Mouse (Mus musculus): ENCODE results near the gene Mrgbp. TPM values are rescaled to one million over a fixed set of nuclear protein-coding genes. Genes with fewer than 3 reads are reported as not detected.

Mrgbp gene
- 41.7 and 43.3 TPM in 2 replicates for polyA plus RNA-seq (2016; fragmentation: Nextera tagmentation; extraction: Ambion mirVana)

- H3K4me2 ChIP-seq (replicated peaks): no peak within 1 kb of the TSS
- peaks cover 21% of the 10 kb centered on the region for H3K4me1 ChIP-seq
- no peak within 1 kb of the TSS for H3K27ac ChIP-seq
- H3K9me3 ChIP-seq (replicated peaks): no peaks in the 10 kb centered on the region
- no peak within 1 kb of the TSS for H3K4me3 ChIP-seq
- no peak within 1 kb of the TSS for H3K9ac ChIP-seq
- H3K27me3 ChIP-seq: peaks cover 8% of the 10 kb centered on the region; the same call in 1 of the 2 replicates
- peaks cover 15% of the 10 kb centered on the region for H3K36me3 ChIP-seq
- ATAC-seq (ENCODE audit: low FRiP score): no peak
- WGBS: 76% methylated on average over 3 of the region's 3 CpGs
Measured at GRCm38 (mm10) chr2:180581002-180581401, at the start of gene Mrgbp. TSS of gene Mrgbp (plus strand) at chr2:180581304.

GRCm38 (mm10) chr2:180531671-180532385, 49.3 kb upstream of the Mrgbp start:
- WGBS: 73% methylated on average over 7 of the region's 7 CpGs
- peaks cover 21% of the 10 kb centered on the region for H3K4me1 ChIP-seq

GRCm38 (mm10) chr2:180532386-180532995, 48.6 kb upstream of the Mrgbp start:
- no peak for ATAC-seq (ENCODE audit: low FRiP score)
- H3K4me3 ChIP-seq: no peak overlapping the region
- no peak overlapping the region for H3K4me2 ChIP-seq (replicated peaks)
- no peaks in the 10 kb centered on the region for H3K9me3 ChIP-seq (replicated peaks)
- no peak overlapping the region for H3K27ac ChIP-seq
- no peaks in the 10 kb centered on the region for H3K36me3 ChIP-seq
- peaks cover 21% of the 10 kb centered on the region for H3K4me1 ChIP-seq
- H3K27me3 ChIP-seq: peaks cover 20% of the 10 kb centered on the region
- WGBS: 58% methylated on average over 6 of the region's 6 CpGs
- no peak overlapping the region for H3K9ac ChIP-seq

More at GRCm38 (mm10) chr2:180531671-180532385, 49.3 kb upstream of the Mrgbp start:
- no peaks in the 10 kb centered on the region for H3K36me3 ChIP-seq
- H3K9ac ChIP-seq: no peak overlapping the region
- no peaks in the 10 kb centered on the region for H3K9me3 ChIP-seq (replicated peaks)
- H3K4me2 ChIP-seq (replicated peaks): no peak overlapping the region
- no peak for ATAC-seq (ENCODE audit: low FRiP score)
- H3K27me3 ChIP-seq: peaks cover 22% of the 10 kb centered on the region
- H3K4me3 ChIP-seq: no peak overlapping the region
- no peak overlapping the region for H3K27ac ChIP-seq

GRCm38 (mm10) chr2:180533237-180533636, 47.9 kb upstream of the Mrgbp start:
- 82% methylated on average over 4 of the region's 4 CpGs for WGBS
- Histone ChIP-seq H3K4me2 (replicated peaks) (no peak overlapping the region), H3K27me3 (peaks cover 13% of the 10 kb centered on the region), H3K4me1 (peaks cover 15% of the 10 kb centered on the region), H3K9ac (no peak overlapping the region), H3K4me3 (no peak overlapping the region), H3K36me3 (no peaks in the 10 kb centered on the region), H3K27ac (no peak overlapping the region), H3K9me3 (replicated peaks) (no peaks in the 10 kb centered on the region)
- ATAC-seq (ENCODE audit: low FRiP score): no peak

GRCm38 (mm10) chr2:180543675-180544074, 37.4 kb upstream of the Mrgbp start:
- H3K9ac ChIP-seq: no peak overlapping the region
- 0 out of 2 replicates have a peak, but pooled peaks cover 4% of the 10 kb centered on the region for H3K27me3 ChIP-seq
- no peak overlapping the region for H3K4me2 ChIP-seq (replicated peaks)
- H3K36me3 ChIP-seq: no peaks in the 10 kb centered on the region
- H3K9me3 ChIP-seq (replicated peaks): no peaks in the 10 kb centered on the region
- H3K4me1 ChIP-seq: peaks cover 13% of the 10 kb centered on the region
- 95% methylated on average over 2 of the region's 2 CpGs for WGBS
- no peak overlapping the region for H3K4me3 ChIP-seq
- no peak overlapping the region for H3K27ac ChIP-seq
- no peak for ATAC-seq (ENCODE audit: low FRiP score)

- Histone ChIP-seq H3K9ac (no peak overlapping the region), H3K4me1 (peaks cover 13% of the 10 kb centered on the region), H3K4me2 (replicated peaks) (no peak overlapping the region), H3K4me3 (no peak overlapping the region), H3K27me3 (0 out of 2 replicates have a peak, but pooled peaks cover 4% of the 10 kb centered on the region), H3K27ac (no peak overlapping the region), H3K36me3 (no peaks in the 10 kb centered on the region), H3K9me3 (replicated peaks) (no peaks in the 10 kb centered on the region)
- 89% methylated on average over 18 of the region's 18 CpGs for WGBS
- no peak for ATAC-seq (ENCODE audit: low FRiP score)
Measured at GRCm38 (mm10) chr2:180545046-180545445, 36.1 kb upstream of the Mrgbp start.

GRCm38 (mm10) chr2:180547384-180548106, 33.6 kb upstream of the Mrgbp start:
- 16% methylated on average over 8 of the region's 8 CpGs for WGBS
- Histone ChIP-seq H3K27ac (peak overlapping the region; percentile 42; the same call in 1 of the 2 replicates), H3K27me3 (0 out of 2 replicates have a peak, but pooled peaks cover 4% of the 10 kb centered on the region), H3K4me2 (replicated peaks) (peak overlapping the region; percentile 36; the same call in 1 of the 2 replicates), H3K36me3 (no peaks in the 10 kb centered on the region), H3K9ac (peak overlapping the region; percentile 47), H3K4me1 (peaks cover 13% of the 10 kb centered on the region), H3K9me3 (replicated peaks) (no peaks in the 10 kb centered on the region), H3K4me3 (no peak overlapping the region)
- ATAC-seq (ENCODE audit: low FRiP score): peak; percentile 86

GRCm38 (mm10) chr2:180552340-180552739, 28.8 kb upstream of the Mrgbp start:
- no peaks in the 10 kb centered on the region for H3K27me3 ChIP-seq
- ATAC-seq (ENCODE audit: low FRiP score): no peak
- peaks cover 9% of the 10 kb centered on the region for H3K4me1 ChIP-seq
- no peak overlapping the region for H3K4me2 ChIP-seq (replicated peaks)
- H3K36me3 ChIP-seq: no peaks in the 10 kb centered on the region
- H3K9ac ChIP-seq: no peak overlapping the region
- no peak overlapping the region for H3K27ac ChIP-seq
- WGBS: 82% methylated on average over 3 of the region's 3 CpGs
- no peak overlapping the region for H3K4me3 ChIP-seq
- H3K9me3 ChIP-seq (replicated peaks): no peaks in the 10 kb centered on the region

- Histone ChIP-seq H3K4me1 (no peaks in the 10 kb centered on the region), H3K4me2 (replicated peaks) (no peak overlapping the region), H3K27me3 (no peaks in the 10 kb centered on the region), H3K9ac (no peak overlapping the region), H3K27ac (no peak overlapping the region), H3K9me3 (replicated peaks) (no peaks in the 10 kb centered on the region), H3K36me3 (no peaks in the 10 kb centered on the region), H3K4me3 (no peak overlapping the region)
- no peak for ATAC-seq (ENCODE audit: low FRiP score)
- 44% methylated on average over 3 of the region's 3 CpGs for WGBS
Measured at GRCm38 (mm10) chr2:180555219-180555618, 25.9 kb upstream of the Mrgbp start.

GRCm38 (mm10) chr2:180556470-180556869, 24.6 kb upstream of the Mrgbp start:
- no peaks in the 10 kb centered on the region for H3K36me3 ChIP-seq
- 89% methylated on average over 3 of the region's 3 CpGs for WGBS

GRCm38 (mm10) chr2:180560245-180560644, 20.9 kb upstream of the Mrgbp start:
- no peak overlapping the region for H3K4me3 ChIP-seq
- no peak overlapping the region for H3K4me2 ChIP-seq (replicated peaks)
- H3K9me3 ChIP-seq (replicated peaks): no peaks in the 10 kb centered on the region
- H3K36me3 ChIP-seq: no peaks in the 10 kb centered on the region
- ATAC-seq (ENCODE audit: low FRiP score): no peak
- peaks cover 12% of the 10 kb centered on the region for H3K4me1 ChIP-seq
- no peak overlapping the region for H3K27ac ChIP-seq
- 52% methylated on average over 5 of the region's 5 CpGs for WGBS
- peaks cover 6% of the 10 kb centered on the region; the same call in 1 of the 2 replicates for H3K27me3 ChIP-seq
- H3K9ac ChIP-seq: no peak overlapping the region

More at GRCm38 (mm10) chr2:180556470-180556869, 24.6 kb upstream of the Mrgbp start:
- no peak for ATAC-seq (ENCODE audit: low FRiP score)
- H3K9me3 ChIP-seq (replicated peaks): no peaks in the 10 kb centered on the region
- H3K4me3 ChIP-seq: no peak overlapping the region
- H3K27me3 ChIP-seq: no peaks in the 10 kb centered on the region
- no peak overlapping the region for H3K4me2 ChIP-seq (replicated peaks)
- H3K4me1 ChIP-seq: no peaks in the 10 kb centered on the region
- no peak overlapping the region for H3K27ac ChIP-seq
- no peak overlapping the region for H3K9ac ChIP-seq

GRCm38 (mm10) chr2:180562146-180562545, 19.0 kb upstream of the Mrgbp start:
- Histone ChIP-seq H3K27me3 (peaks cover 6% of the 10 kb centered on the region; the same call in 1 of the 2 replicates), H3K4me3 (no peak overlapping the region), H3K9me3 (replicated peaks) (no peaks in the 10 kb centered on the region), H3K4me1 (peaks cover 12% of the 10 kb centered on the region), H3K27ac (no peak overlapping the region), H3K36me3 (no peaks in the 10 kb centered on the region), H3K9ac (no peak overlapping the region), H3K4me2 (replicated peaks) (no peak overlapping the region)
- ATAC-seq (ENCODE audit: low FRiP score): no peak
- WGBS: 69% methylated on average over 5 of the region's 5 CpGs
